Mouse (Mus musculus) CH12.LX (cell line): ENCODE measurements around the gene BC034090. TPM values are rescaled to one million over a fixed set of nuclear protein-coding genes. Genes with fewer than 3 reads are reported as not detected.

ENCODE experiments used
- DNase-seq: peaks from one replicate; pipeline ENCODE4 v3.0.0-alpha.2; 2013; ENCODE audit errors: extremely low read depth
- H3K27ac ChIP-seq: 2 replicates; pipeline ENCODE4 v1.5.1; 2012; ENCODE audit warnings: low read depth, mild to moderate bottlenecking, control low read depth, moderate library complexity; ENCODE audit not compliant: insufficient read depth
- H3K27me3 ChIP-seq: replicated peaks from 2 replicates; pipeline ENCODE3; 2012; ENCODE audit warnings: inconsistent platforms
- H3K36me3 ChIP-seq, 2 experiments: replicated peaks in 1 of 2; 2 replicates each; pipeline versions ENCODE3 to v1.6.1; 2012; ENCODE audit warnings: inconsistent platforms in 1 of 2, low read length in 1 of 2, mild to moderate bottlenecking in 1 of 2, mixed read lengths in 1 of 2, moderate library complexity in 1 of 2; ENCODE audit not compliant: control insufficient read depth in 1 of 2, insufficient read depth in 1 of 2
- H3K4me1 ChIP-seq, 2 experiments: 2 replicates each; pipeline ENCODE4 v1.6.1; 2012; ENCODE audit warnings: inconsistent platforms in 1 of 2, moderate library complexity in 1 of 2; ENCODE audit not compliant: insufficient read depth in 2 of 2, control insufficient read depth in 1 of 2
- H3K4me2 ChIP-seq: 2 replicates; pipeline ENCODE4 v1.6.1; 2012; ENCODE audit warnings: low read depth, mild to moderate bottlenecking, control low read depth; ENCODE audit not compliant: poor library complexity, insufficient read depth, severe bottlenecking
- H3K4me3 ChIP-seq, 3 experiments: fragments of 150-350 bp in 1 of 3; sonication (generic) in 1 of 3; replicated peaks in 1 of 3; 2 replicates each; pipeline versions ENCODE3 to v1.5.1; 2011 to 2012; ENCODE audit warnings: low read depth in 2 of 3, low read length in 2 of 3, mild to moderate bottlenecking in 2 of 3, moderate library complexity in 2 of 3, control low read depth in 1 of 3, improper control_type of control experiment in 1 of 3, inconsistent platforms in 1 of 3, mixed read lengths in 1 of 3; ENCODE audit not compliant: poor library complexity in 1 of 3
- H3K79me2 ChIP-seq: replicated peaks from 2 replicates; pipeline ENCODE4 v1.6.1; 2012; ENCODE audit warnings: mild to moderate bottlenecking, moderate library complexity; ENCODE audit not compliant: control insufficient read depth, poor library complexity, insufficient read depth, severe bottlenecking; ENCODE audit errors: extremely low read depth
- H3K9ac ChIP-seq: 2 replicates; pipeline ENCODE4 v1.6.1; 2012; ENCODE audit warnings: low read depth, mild to moderate bottlenecking, control low read depth, moderate library complexity; ENCODE audit not compliant: insufficient read depth
- H3K9me3 ChIP-seq: replicated peaks from 2 replicates; pipeline ENCODE3; 2012; ENCODE audit warnings: low read length, inconsistent platforms, mixed read lengths
- BHLHE40 ChIP-seq: IDR thresholded peaks from 2 replicates; pipeline ENCODE4 v1.6.1; 2011; ENCODE audit warnings: mild to moderate bottlenecking, low read depth, low read length, improper control_type of control experiment
- CTCF ChIP-seq, 2 experiments: IDR thresholded peaks in 1 of 2; conservative IDR thresholded peaks in 1 of 2; 2 replicates each; pipeline ENCODE4 v1.5.1; 2011 to 2012; ENCODE audit warnings: low read depth in 2 of 2, low read length in 2 of 2, improper control_type of control experiment in 1 of 2, inconsistent platforms in 1 of 2, mild to moderate bottlenecking in 1 of 2, moderate library complexity in 1 of 2
- E2F4 ChIP-seq: IDR thresholded peaks from 2 replicates; pipeline ENCODE4 v1.6.1; 2011; ENCODE audit warnings: low read depth, low read length, improper control_type of control experiment; ENCODE audit not compliant: insufficient replicate concordance
- ELF1 ChIP-seq: IDR thresholded peaks from 2 replicates; pipeline ENCODE4 v1.6.1; 2014; ENCODE audit warnings: low read depth, mild to moderate bottlenecking, inconsistent platforms, low read length, improper control_type of control experiment
- EP300 ChIP-seq: IDR thresholded peaks from 2 replicates; pipeline ENCODE4 v1.6.1; 2011; ENCODE audit warnings: low read length, improper control_type of control experiment
- ETS1 ChIP-seq: conservative IDR thresholded peaks from 2 replicates; pipeline ENCODE4 v1.6.1; 2012; ENCODE audit warnings: low read depth, mild to moderate bottlenecking, inconsistent platforms, low read length, improper control_type of control experiment, moderate library complexity
- GABPA ChIP-seq: IDR thresholded peaks from 2 replicates; pipeline ENCODE4 v1.6.1; 2012; ENCODE audit warnings: low read depth, low read length, improper control_type of control experiment, inconsistent platforms; ENCODE audit not compliant: insufficient replicate concordance
- HCFC1 ChIP-seq: IDR thresholded peaks from 2 replicates; pipeline ENCODE4 v1.6.1; 2012; ENCODE audit warnings: low read depth, mild to moderate bottlenecking, inconsistent platforms, low read length, improper control_type of control experiment
- IRF4 ChIP-seq: IDR thresholded peaks from 2 replicates; pipeline ENCODE4 v1.6.1; 2014; ENCODE audit warnings: low read depth, mild to moderate bottlenecking, inconsistent platforms, low read length, improper control_type of control experiment
- JUN ChIP-seq: IDR thresholded peaks from 2 replicates; pipeline ENCODE4 v1.6.1; 2011; ENCODE audit warnings: low read depth, mild to moderate bottlenecking, low read length, improper control_type of control experiment, moderate library complexity; ENCODE audit not compliant: insufficient read depth
- JUND ChIP-seq: conservative IDR thresholded peaks from 2 replicates; pipeline ENCODE4 v1.6.1; 2011; ENCODE audit warnings: low read depth, low read length, improper control_type of control experiment
- KAT2A ChIP-seq: IDR thresholded peaks from 2 replicates; pipeline ENCODE4 v1.6.1; 2012; ENCODE audit warnings: low read length, improper control_type of control experiment, inconsistent platforms; ENCODE audit not compliant: insufficient replicate concordance
- MAFK ChIP-seq: IDR thresholded peaks from 2 replicates; pipeline ENCODE4 v1.6.1; 2011; ENCODE audit warnings: low read length, improper control_type of control experiment; ENCODE audit not compliant: insufficient replicate concordance
- MAX ChIP-seq: IDR thresholded peaks from 2 replicates; pipeline ENCODE4 v1.6.1; 2011; ENCODE audit warnings: low read length, improper control_type of control experiment
- MAZ ChIP-seq: IDR thresholded peaks from 2 replicates; pipeline ENCODE4 v1.6.1; 2012; ENCODE audit warnings: low read depth, mild to moderate bottlenecking, inconsistent platforms, low read length, improper control_type of control experiment, moderate library complexity
- MEF2A ChIP-seq: IDR thresholded peaks from 2 replicates; pipeline ENCODE4 v1.6.1; 2014; ENCODE audit warnings: low read depth, mild to moderate bottlenecking, inconsistent platforms, low read length, improper control_type of control experiment, borderline replicate concordance
- MXI1 ChIP-seq: IDR thresholded peaks from 2 replicates; pipeline ENCODE4 v1.6.1; 2011; ENCODE audit warnings: mild to moderate bottlenecking, low read depth, low read length, improper control_type of control experiment
- MYC ChIP-seq: IDR thresholded peaks from 2 replicates; pipeline ENCODE4 v1.6.1; 2011; ENCODE audit warnings: low read depth, mild to moderate bottlenecking, improper control_type of control experiment, low read length
- NELFE ChIP-seq: IDR thresholded peaks from 2 replicates; pipeline ENCODE4 v1.6.1; 2011; ENCODE audit warnings: low read depth, low read length, improper control_type of control experiment
- NRF1 ChIP-seq: IDR thresholded peaks from 2 replicates; pipeline ENCODE4 v1.6.1; 2014; ENCODE audit warnings: low read depth, mild to moderate bottlenecking, inconsistent platforms, low read length, improper control_type of control experiment, moderate library complexity
- PAX5 ChIP-seq: IDR thresholded peaks from 2 replicates; pipeline ENCODE4 v1.6.1; 2012; ENCODE audit warnings: low read length, inconsistent platforms, mixed read lengths
- POLR2A ChIP-seq: IDR thresholded peaks from 2 replicates; pipeline ENCODE4 v1.6.1; 2011; ENCODE audit warnings: low read depth, mild to moderate bottlenecking, improper control_type of control experiment, low read length
- POLR2AphosphoS2 ChIP-seq: IDR thresholded peaks from 2 replicates; pipeline ENCODE4 v1.6.1; 2011; ENCODE audit warnings: low read depth, low read length, improper control_type of control experiment
- RAD21 ChIP-seq: IDR thresholded peaks from 2 replicates; pipeline ENCODE4 v1.6.1; 2011; ENCODE audit warnings: low read depth, mild to moderate bottlenecking, low read length, improper control_type of control experiment, moderate library complexity
- RCOR1 ChIP-seq: conservative IDR thresholded peaks from 2 replicates; pipeline ENCODE4 v1.6.1; 2012; ENCODE audit warnings: low read depth, mild to moderate bottlenecking, inconsistent platforms, low read length, improper control_type of control experiment
- SIN3A ChIP-seq: IDR thresholded peaks from 2 replicates; pipeline ENCODE4 v1.6.1; 2012; ENCODE audit warnings: low read length, improper control_type of control experiment, inconsistent platforms
- SMC3 ChIP-seq: IDR thresholded peaks from 2 replicates; pipeline ENCODE4 v1.6.1; 2011; ENCODE audit warnings: low read depth, low read length, improper control_type of control experiment
- TBP ChIP-seq: conservative IDR thresholded peaks from 2 replicates; pipeline ENCODE4 v1.6.1; 2011; ENCODE audit warnings: low read depth, low read length, improper control_type of control experiment
- TCF12 ChIP-seq: IDR thresholded peaks from 2 replicates; pipeline ENCODE4 v1.6.1; 2014; ENCODE audit warnings: low read depth, mild to moderate bottlenecking, inconsistent platforms, low read length, improper control_type of control experiment
- UBTF ChIP-seq: IDR thresholded peaks from 2 replicates; pipeline ENCODE4 v1.6.1; 2012; ENCODE audit warnings: low read depth, mild to moderate bottlenecking, inconsistent platforms, low read length, improper control_type of control experiment, moderate library complexity
- ZC3H11A ChIP-seq: IDR thresholded peaks from 2 replicates; pipeline ENCODE4 v1.6.1; 2012; ENCODE audit warnings: low read depth, mild to moderate bottlenecking, inconsistent platforms, low read length, improper control_type of control experiment
- dilution Hi-C: fragments of 300-500 bp; cut with MboI; formaldehyde crosslinking; loops from 2 replicates; pipeline ENCODE4 v1.14.3; 2020; ENCODE audit warnings: low sequenced_read_pairs; ENCODE audit not compliant: extremely low pct_unique_long_range_greater_than_20kb, extremely low pct_ligation_motif_present
- in situ Hi-C: fragments of 300-500 bp; cut with MboI; formaldehyde crosslinking; loops from 3 replicates; pipeline ENCODE4 v1.14.3; 2019; ENCODE audit warnings: low sequenced_read_pairs, low pct_ligation_motif_present, low pct_unique_long_range_greater_than_20kb, mixed read lengths
- polyA plus RNA-seq: library from polyadenylated mRNA; unstranded; fragments of >175 nt; gene quantifications from 2 replicates; pipeline ENCODE4 v1.2.1, GENCODE M21; 2012; ENCODE audit warnings: low read depth; ENCODE audit not compliant: insufficient read length
- total RNA-seq, 2 experiments: library from RNA; depleted of rRNA; stranded (reverse); fragments of 300-350 nt in 1 of 2; fragments of >200 nt in 1 of 2; gene quantifications; 2 replicates each; pipeline ENCODE4 v1.2.3; 2012 to 2014

The BC034090 gene
- total and polyA plus RNA-seq, 3 experiments: 1.6 to 4.6 (median 3.0) TPM

GRCm38 (mm10) chr1:155223849-155224554, 20.2 kb downstream of the BC034090 start (continued):
- peak; percentile 72 for TF ChIP-seq RAD21
- peak; percentile 95 for TF ChIP-seq BHLHE40
- peak; percentile 99 for TF ChIP-seq MYC
- no peak for TF ChIP-seq MAZ
- no peak for TF ChIP-seq RCOR1
- 0 out of 2 replicates have a peak, but pooled peaks have one; percentile 2 for TF ChIP-seq UBTF
- no peak for TF ChIP-seq MAFK
- TF ChIP-seq JUND: 0 out of 2 replicates have a peak, but pooled peaks have one; percentile 7
- peak; percentile 82 for TF ChIP-seq ETS1
- TF ChIP-seq JUN: 0 out of 2 replicates have a peak, but pooled peaks have one; percentile 30
- TF ChIP-seq MXI1: peak; percentile 89
- peak; percentile 88 to 93 for TF ChIP-seq CTCF (conservative IDR thresholded peaks at IDR 0.05 in 1 of 2, IDR thresholded peaks at IDR 0.05 in 1 of 2; ENCODE audit: low read depth in 2 of 2, low read length in 2 of 2)

GRCm38 (mm10) chr1:155223036-155223435, 21.2 kb downstream of the BC034090 start:
- Histone ChIP-seq H3K79me2 (no peaks in the 10 kb centered on the region), H3K4me2 (peak overlapping the region; percentile 44; the same call in 1 of the 2 replicates), H3K4me3 (peak overlapping the region; percentile 23 to 68 (median 38)), H3K9me3 (no peaks in the 10 kb centered on the region), H3K27ac (no peak overlapping the region), H3K4me1 (peaks cover 17 to 45% of the 10 kb centered on the region in 2 experiments), H3K9ac (no peak overlapping the region), H3K36me3 (peaks cover 0 to 33% of the 10 kb centered on the region in 2 experiments), H3K27me3 (no peaks in the 10 kb centered on the region)
- dilution Hi-C loops: loop anchor here (25.0 kb wide), 1 partner anchor 186 kb away; no protein-coding TSS in a partner anchor
- peak; percentile 23; the same call in 1 of the 2 replicates for TF ChIP-seq POLR2A
- 0 out of 2 replicates have a peak, but pooled peaks have one; percentile 19 for TF ChIP-seq ELF1
- peak; percentile 66; the same call in 1 of the 2 replicates for TF ChIP-seq MAX
- no peak for TF ChIP-seq KAT2A
- peak; percentile 62; the same call in 1 of the 2 replicates for TF ChIP-seq MXI1
- TF ChIP-seq TCF12: peak; percentile 57; the same call in 1 of the 2 replicates
- TF ChIP-seq MEF2A: 0 out of 2 replicates have a peak, but pooled peaks have one; percentile 14
- peak; percentile 55 for TF ChIP-seq BHLHE40
- peak; percentile 13; the same call in 1 of the 2 replicates for TF ChIP-seq HCFC1
- TF ChIP-seq TBP: no peak
- no peak for TF ChIP-seq POLR2AphosphoS2
- TF ChIP-seq ETS1: peak; percentile 35; the same call in 1 of the 2 replicates
- TF ChIP-seq NRF1: no peak
- no peak for TF ChIP-seq E2F4
- TF ChIP-seq ZC3H11A: no peak
- no peak for TF ChIP-seq UBTF
- no peak for TF ChIP-seq MAZ
- no peak for TF ChIP-seq JUND
- peak; percentile 49; the same call in 1 of the 2 replicates for TF ChIP-seq SIN3A
- no peak for TF ChIP-seq MAFK
- TF ChIP-seq EP300: peak; percentile 37; the same call in 1 of the 2 replicates
- no peak for TF ChIP-seq SMC3
- 0 out of 2 replicates have a peak, but pooled peaks have one; percentile 62 for TF ChIP-seq MYC
- TF ChIP-seq RCOR1: no peak
- no peak for TF ChIP-seq NELFE
- TF ChIP-seq IRF4: 0 out of 2 replicates have a peak, but pooled peaks have one; percentile 26
- TF ChIP-seq PAX5: no peak
- no peak for TF ChIP-seq CTCF (conservative IDR thresholded peaks at IDR 0.05 in 1 of 2, IDR thresholded peaks at IDR 0.05 in 1 of 2; ENCODE audit: low read depth in 2 of 2, low read length in 2 of 2)
- TF ChIP-seq GABPA: no peak
- DNase-seq: peak; percentile 84
- in situ Hi-C loops: loop anchor here (10.0 to 25.0 kb wide), 2 partner anchors 438 to 936 kb away; no protein-coding TSS in a partner anchor
